Mouse (Mus musculus): ENCODE data around the gene Smarcd3. TPM values are rescaled to one million over a fixed set of nuclear protein-coding genes. Genes with fewer than 3 reads are reported as not detected.

The Smarcd3 gene
- polyA plus RNA-seq, 1 experiment from 2014 or later = 78.4 TPM

- Histone ChIP-seq H3K4me1 (ENCODE audit: control insufficient read depth in 2 of 2, insufficient read depth in 2 of 2, low read length in 2 of 2) (no peaks in the 10 kb centered on the region), H3K9ac (ENCODE audit: low read length) (no peak overlapping the region), H3K36me3 (ENCODE audit: control insufficient read depth, insufficient read depth, low read length) (no peaks in the 10 kb centered on the region), H3K4me3 (ENCODE audit: control insufficient read depth in 1 of 2, insufficient read depth in 1 of 2, low read depth in 1 of 2, low read length in 2 of 2) (no peak overlapping the region), H3K27ac (replicated peaks in 1 of 2; ENCODE audit: control insufficient read depth in 1 of 2, insufficient read depth in 1 of 2, low read depth in 2 of 2, low read length in 2 of 2) (no peak overlapping the region), H3K27me3 (ENCODE audit: control insufficient read depth, insufficient read depth, low read length) (peaks cover 2% of the 10 kb centered on the region; the same call in 1 of the 2 replicates), H3K4me2 (ENCODE audit: low read length) (no peak overlapping the region), H3K9me3 (ENCODE audit: control insufficient read depth, low read length) (no peaks in the 10 kb centered on the region)
- 38% methylated on average over 1 of the region's 1 CpGs for WGBS
- no peak for ATAC-seq (ENCODE audit: insufficient number of reproducible peaks, insufficient read depth, low FRiP score, low read depth)
These were observed 10.9 kb upstream of the Smarcd3 start for GRCm38 (mm10) chr5:24635093-24635492.

GRCm38 (mm10) chr5:24629712-24630111 lies 5.5 kb upstream of the Smarcd3 start:
- Histone ChIP-seq H3K36me3 (ENCODE audit: control insufficient read depth, insufficient read depth, low read length) (no peaks in the 10 kb centered on the region), H3K4me2 (ENCODE audit: low read length) (no peak overlapping the region), H3K4me3 (ENCODE audit: control insufficient read depth in 1 of 2, insufficient read depth in 1 of 2, low read depth in 1 of 2, low read length in 2 of 2) (no peak overlapping the region), H3K27ac (replicated peaks in 1 of 2; ENCODE audit: control insufficient read depth in 1 of 2, insufficient read depth in 1 of 2, low read depth in 2 of 2, low read length in 2 of 2) (no peak overlapping the region), H3K27me3 (ENCODE audit: control insufficient read depth, insufficient read depth, low read length) (peaks cover 6% of the 10 kb centered on the region; the same call in 1 of the 2 replicates), H3K9ac (ENCODE audit: low read length) (no peak overlapping the region), H3K4me1 (ENCODE audit: control insufficient read depth in 2 of 2, insufficient read depth in 2 of 2, low read length in 2 of 2) (peaks cover 0 to 1% of the 10 kb centered on the region in 2 experiments; a peak in 2 of 4 replicates), H3K9me3 (ENCODE audit: control insufficient read depth, low read length) (no peaks in the 10 kb centered on the region)
- WGBS = 50% methylated on average over 3 of the region's 3 CpGs
- ATAC-seq (ENCODE audit: insufficient number of reproducible peaks, insufficient read depth, low FRiP score, low read depth) = no peak

GRCm38 (mm10) chr5:24624822-24625120 lies 560 bp upstream of the Smarcd3 start:
- Histone ChIP-seq H3K4me1 (ENCODE audit: control insufficient read depth in 2 of 2, insufficient read depth in 2 of 2, low read length in 2 of 2) (peaks cover 5 to 9% of the 10 kb centered on the region in 2 experiments; a peak in 3 of 4 replicates), H3K27ac (replicated peaks in 1 of 2; ENCODE audit: control insufficient read depth in 1 of 2, insufficient read depth in 1 of 2, low read depth in 2 of 2, low read length in 2 of 2) (no peak overlapping the region), H3K27me3 (ENCODE audit: control insufficient read depth, insufficient read depth, low read length) (peaks cover 33% of the 10 kb centered on the region), H3K36me3 (ENCODE audit: control insufficient read depth, insufficient read depth, low read length) (no peaks in the 10 kb centered on the region), H3K9me3 (ENCODE audit: control insufficient read depth, low read length) (no peaks in the 10 kb centered on the region), H3K4me3 (ENCODE audit: control insufficient read depth in 1 of 2, insufficient read depth in 1 of 2, low read depth in 1 of 2, low read length in 2 of 2) (0 out of 4 replicates have a peak overlapping the region, but pooled peaks of 1 of the 2 experiments have one; percentile 57), H3K4me2 (ENCODE audit: low read length) (peak overlapping the region; percentile 79), H3K9ac (ENCODE audit: low read length) (no peak overlapping the region)
- ATAC-seq (ENCODE audit: insufficient number of reproducible peaks, insufficient read depth, low FRiP score, low read depth) = no peak
- WGBS = 29% methylated on average over 4 of the region's 4 CpGs

- Histone ChIP-seq H3K9me3 (ENCODE audit: control insufficient read depth, low read length) (no peaks in the 10 kb centered on the region), H3K4me1 (ENCODE audit: control insufficient read depth in 2 of 2, insufficient read depth in 2 of 2, low read length in 2 of 2) (peaks cover 5 to 9% of the 10 kb centered on the region in 2 experiments; a peak in 3 of 4 replicates), H3K4me2 (ENCODE audit: low read length) (peak overlapping the region; percentile 79), H3K36me3 (ENCODE audit: control insufficient read depth, insufficient read depth, low read length) (no peaks in the 10 kb centered on the region), H3K9ac (ENCODE audit: low read length) (no peak overlapping the region), H3K27ac (replicated peaks in 1 of 2; ENCODE audit: control insufficient read depth in 1 of 2, insufficient read depth in 1 of 2, low read depth in 2 of 2, low read length in 2 of 2) (no peak overlapping the region), H3K4me3 (ENCODE audit: control insufficient read depth in 1 of 2, insufficient read depth in 1 of 2, low read depth in 1 of 2, low read length in 2 of 2) (peak overlapping the region in 1 of 2 experiments; percentile 47; a peak in 2 of 4 replicates), H3K27me3 (ENCODE audit: control insufficient read depth, insufficient read depth, low read length) (peaks cover 33% of the 10 kb centered on the region)
- 48% methylated on average over 8 of the region's 8 CpGs for WGBS
- no peak for ATAC-seq (ENCODE audit: insufficient number of reproducible peaks, insufficient read depth, low FRiP score, low read depth)
These were observed 898 bp downstream of the Smarcd3 start for GRCm38 (mm10) chr5:24623041-24623985.

- peaks cover 33% of the 10 kb centered on the region for H3K27me3 ChIP-seq (ENCODE audit: control insufficient read depth, insufficient read depth, low read length)
- ATAC-seq (ENCODE audit: insufficient number of reproducible peaks, insufficient read depth, low FRiP score, low read depth) = no peak
- 74% methylated on average over 7 of the region's 7 CpGs for WGBS
These were observed 1.7 kb downstream of the Smarcd3 start for GRCm38 (mm10) chr5:24622386-24623040.

GRCm38 (mm10) chr5:24620626-24621025 lies 3.6 kb downstream of the Smarcd3 start:
- Histone ChIP-seq H3K27me3 (ENCODE audit: control insufficient read depth, insufficient read depth, low read length) (peaks cover 33% of the 10 kb centered on the region), H3K4me3 (ENCODE audit: control insufficient read depth in 1 of 2, insufficient read depth in 1 of 2, low read depth in 1 of 2, low read length in 2 of 2) (no peak overlapping the region), H3K9ac (ENCODE audit: low read length) (no peak overlapping the region), H3K27ac (replicated peaks in 1 of 2; ENCODE audit: control insufficient read depth in 1 of 2, insufficient read depth in 1 of 2, low read depth in 2 of 2, low read length in 2 of 2) (no peak overlapping the region), H3K4me1 (ENCODE audit: control insufficient read depth in 2 of 2, insufficient read depth in 2 of 2, low read length in 2 of 2) (peaks cover 5 to 9% of the 10 kb centered on the region in 2 experiments; a peak in 3 of 4 replicates), H3K36me3 (ENCODE audit: control insufficient read depth, insufficient read depth, low read length) (no peaks in the 10 kb centered on the region), H3K4me2 (ENCODE audit: low read length) (no peak overlapping the region), H3K9me3 (ENCODE audit: control insufficient read depth, low read length) (no peaks in the 10 kb centered on the region)
- 67% methylated on average over 8 of the region's 8 CpGs for WGBS
- ATAC-seq (ENCODE audit: insufficient number of reproducible peaks, insufficient read depth, low FRiP score, low read depth) = no peak

More at GRCm38 (mm10) chr5:24622386-24623040, 1.7 kb downstream of the Smarcd3 start:
- H3K4me1 ChIP-seq (ENCODE audit: control insufficient read depth in 2 of 2, insufficient read depth in 2 of 2, low read length in 2 of 2) = peaks cover 5 to 9% of the 10 kb centered on the region in 2 experiments; a peak in 3 of 4 replicates
- H3K4me3 ChIP-seq (ENCODE audit: control insufficient read depth in 1 of 2, insufficient read depth in 1 of 2, low read depth in 1 of 2, low read length in 2 of 2) = no peak overlapping the region
- no peaks in the 10 kb centered on the region for H3K9me3 ChIP-seq (ENCODE audit: control insufficient read depth, low read length)
- H3K36me3 ChIP-seq (ENCODE audit: control insufficient read depth, insufficient read depth, low read length) = no peaks in the 10 kb centered on the region
- no peak overlapping the region for H3K4me2 ChIP-seq (ENCODE audit: low read length)
- H3K27ac ChIP-seq (replicated peaks in 1 of 2; ENCODE audit: control insufficient read depth in 1 of 2, insufficient read depth in 1 of 2, low read depth in 2 of 2, low read length in 2 of 2) = no peak overlapping the region
- no peak overlapping the region for H3K9ac ChIP-seq (ENCODE audit: low read length)

GRCm38 (mm10) chr5:24620116-24620515 lies 4.1 kb downstream of the Smarcd3 start:
- Histone ChIP-seq H3K9ac (ENCODE audit: low read length) (no peak overlapping the region), H3K4me2 (ENCODE audit: low read length) (no peak overlapping the region), H3K36me3 (ENCODE audit: control insufficient read depth, insufficient read depth, low read length) (no peaks in the 10 kb centered on the region), H3K9me3 (ENCODE audit: control insufficient read depth, low read length) (no peaks in the 10 kb centered on the region), H3K27ac (replicated peaks in 1 of 2; ENCODE audit: control insufficient read depth in 1 of 2, insufficient read depth in 1 of 2, low read depth in 2 of 2, low read length in 2 of 2) (no peak overlapping the region), H3K4me1 (ENCODE audit: control insufficient read depth in 2 of 2, insufficient read depth in 2 of 2, low read length in 2 of 2) (peaks cover 5 to 9% of the 10 kb centered on the region in 2 experiments; a peak in 3 of 4 replicates), H3K27me3 (ENCODE audit: control insufficient read depth, insufficient read depth, low read length) (peaks cover 33% of the 10 kb centered on the region), H3K4me3 (ENCODE audit: control insufficient read depth in 1 of 2, insufficient read depth in 1 of 2, low read depth in 1 of 2, low read length in 2 of 2) (no peak overlapping the region)
- no peak for ATAC-seq (ENCODE audit: insufficient number of reproducible peaks, insufficient read depth, low FRiP score, low read depth)
- WGBS = 69% methylated on average over 8 of the region's 8 CpGs
